Mouse (Mus musculus): ENCODE data around the gene Plce1. TPM values are rescaled to one million over a fixed set of nuclear protein-coding genes. Genes with fewer than 3 reads are reported as not detected.

The Plce1 gene
- total RNA-seq, 2 experiments from 2014 or later: 4.5 to 6.0 TPM

GRCm38 (mm10) chr19:38721808-38722207 lies 240.9 kb downstream of the Plce1 start:
- DNase-seq (ENCODE audit: low spot score): no peak

- DNase-seq (ENCODE audit: low spot score): no peak
Observed at GRCm38 (mm10) chr19:38722982-38723381, 242.1 kb downstream of the Plce1 start.

DNA sequence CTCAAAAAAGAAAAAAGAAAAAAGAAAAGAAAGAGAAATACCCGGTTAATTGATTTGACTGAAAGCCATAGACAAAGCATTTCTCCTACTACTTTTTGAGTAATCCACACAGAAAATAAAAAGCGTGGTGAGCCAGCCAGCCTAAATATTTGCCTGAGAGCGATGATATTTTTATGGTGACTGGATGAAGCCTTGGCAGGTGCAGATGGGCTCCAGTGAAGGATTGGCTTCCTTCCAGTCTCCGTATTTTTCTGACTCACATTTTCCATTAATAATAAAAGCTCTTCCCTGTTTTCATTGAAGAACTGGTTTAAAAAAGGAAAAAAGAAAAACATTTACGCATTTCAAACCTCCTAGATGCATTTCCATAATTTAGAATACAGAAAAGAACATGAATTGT lies 243.1 kb downstream of the Plce1 start:
- peak; percentile 46 for DNase-seq (ENCODE audit: low spot score)

GRCm38 (mm10) chr19:38728842-38729241 lies 247.9 kb downstream of the Plce1 start:
- DNase-seq (ENCODE audit: low spot score): no peak

GRCm38 (mm10) chr19:38729264-38729663 lies 248.4 kb downstream of the Plce1 start:
- DNase-seq (ENCODE audit: low spot score): no peak

GRCm38 (mm10) chr19:38744546-38744945 lies 263.6 kb downstream of the Plce1 start:
- no peak for DNase-seq (ENCODE audit: low spot score)

- DNase-seq (ENCODE audit: low spot score): no peak
Observed at GRCm38 (mm10) chr19:38745810-38746491, 265.0 kb downstream of the Plce1 start.

GRCm38 (mm10) chr19:38746492-38747014 lies 265.6 kb downstream of the Plce1 start:
- DNase-seq (ENCODE audit: low spot score): no peak

DNA sequence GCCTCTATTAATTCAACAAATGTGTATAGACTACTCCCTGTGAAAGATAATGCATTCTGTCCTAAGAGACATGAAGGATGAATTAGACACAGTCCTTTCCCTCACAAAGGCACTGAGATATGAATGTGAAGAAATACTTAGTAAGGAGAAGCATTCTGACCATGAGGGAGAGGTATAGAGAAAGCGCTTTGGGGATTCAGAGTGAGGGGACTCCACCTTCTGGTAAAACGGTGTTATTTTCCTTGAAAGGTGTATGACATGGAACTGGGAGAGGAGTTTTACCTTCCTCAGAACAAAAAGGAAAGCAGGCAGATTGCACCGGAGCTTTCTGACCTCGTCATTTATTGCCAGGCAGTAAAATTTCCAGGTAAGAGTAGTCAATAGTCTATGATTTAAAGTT lies 269.3 kb downstream of the Plce1 start:
- DNase-seq (ENCODE audit: low spot score): no peak

GRCm38 (mm10) chr19:38757161-38757560 lies 276.3 kb downstream of the Plce1 start:
- no peak for DNase-seq (ENCODE audit: low spot score)

DNA sequence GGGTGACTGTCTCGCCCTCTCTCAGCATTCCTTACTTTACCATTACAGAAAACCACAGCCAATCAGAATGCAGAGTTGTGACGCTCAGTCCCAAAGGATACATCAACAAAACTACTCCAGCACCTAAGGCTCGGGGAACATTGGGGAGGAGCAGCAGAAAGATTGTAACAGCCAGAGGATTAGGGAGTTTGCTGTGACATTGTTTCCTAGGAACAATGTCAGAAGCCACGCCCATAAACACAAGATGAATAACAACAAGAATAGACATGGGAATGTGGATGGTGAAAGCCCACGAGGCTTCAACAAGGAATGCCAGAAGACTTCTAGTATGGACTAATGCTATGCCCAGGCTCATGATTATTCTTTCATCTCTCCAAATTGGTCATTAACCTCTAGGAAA lies 277.1 kb downstream of the Plce1 start:
- no peak for DNase-seq (ENCODE audit: low spot score)

DNA sequence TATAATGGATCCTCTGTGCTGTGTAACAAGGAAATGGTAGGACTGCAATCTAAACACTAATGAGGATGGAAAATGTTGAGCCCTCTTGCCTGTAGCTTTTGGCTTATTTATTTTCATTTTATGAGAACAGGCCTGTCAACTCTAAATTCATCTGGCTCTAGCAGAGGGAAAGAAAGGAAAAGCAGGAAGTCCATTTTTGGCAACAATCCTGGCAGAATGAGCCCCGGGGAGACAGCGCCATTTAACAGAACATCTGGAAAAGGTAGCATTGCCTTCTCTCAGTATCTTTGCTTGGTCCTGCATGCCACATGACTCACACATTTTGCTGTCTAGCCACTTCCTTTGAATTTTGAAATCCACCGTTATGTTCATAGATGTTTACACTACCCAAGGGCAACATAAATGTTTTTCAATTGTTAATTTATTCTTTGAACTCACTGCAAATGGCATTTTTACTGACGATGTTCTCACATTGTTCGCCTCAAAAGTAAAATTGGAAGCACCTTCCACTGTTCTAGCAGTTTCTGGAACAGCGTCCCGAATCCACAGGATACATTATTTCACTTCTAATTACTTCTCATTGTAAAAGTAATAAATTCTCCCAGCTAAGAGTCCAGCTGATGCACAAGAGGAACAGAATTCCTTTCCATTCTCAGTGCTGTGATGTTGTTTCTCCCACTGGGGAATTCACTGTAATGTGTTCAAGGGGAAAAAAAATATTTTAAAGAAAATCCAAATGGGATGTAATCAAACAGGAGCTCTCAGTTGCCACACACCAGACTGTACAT lies 278.0 kb downstream of the Plce1 start:
- peak; percentile 42 for DNase-seq (ENCODE audit: low spot score)

DNA sequence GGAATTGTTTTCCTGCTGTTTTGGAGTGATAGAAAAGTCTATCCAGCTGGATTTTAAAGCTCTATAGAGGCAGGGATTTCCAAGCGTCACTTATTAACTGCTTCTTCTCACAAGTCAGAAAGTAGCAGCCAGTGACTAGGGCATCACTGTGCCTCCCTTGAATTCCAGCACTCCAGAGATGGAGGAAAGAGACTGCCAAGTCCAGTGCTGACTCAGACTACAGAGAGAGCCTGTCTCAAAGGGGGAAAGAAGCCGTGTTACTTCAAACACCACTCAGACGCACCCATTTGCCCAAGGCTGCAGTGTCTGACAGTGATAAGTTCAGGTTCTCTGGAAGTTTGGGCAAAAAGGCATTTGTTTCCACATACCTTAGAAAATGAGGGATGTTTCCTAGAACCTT lies 279.5 kb downstream of the Plce1 start:
- DNase-seq (ENCODE audit: low spot score): no peak

- DNase-seq (ENCODE audit: low spot score): no peak
Observed at GRCm38 (mm10) chr19:38766306-38766705, 285.4 kb downstream of the Plce1 start.

GRCm38 (mm10) chr19:38775548-38775947 lies 294.6 kb downstream of the Plce1 start:
- DNase-seq (ENCODE audit: low spot score): peak; percentile 52

- no peak for DNase-seq (ENCODE audit: low spot score)
Observed at GRCm38 (mm10) chr19:38778805-38779204, 297.9 kb downstream of the Plce1 start.

DNA sequence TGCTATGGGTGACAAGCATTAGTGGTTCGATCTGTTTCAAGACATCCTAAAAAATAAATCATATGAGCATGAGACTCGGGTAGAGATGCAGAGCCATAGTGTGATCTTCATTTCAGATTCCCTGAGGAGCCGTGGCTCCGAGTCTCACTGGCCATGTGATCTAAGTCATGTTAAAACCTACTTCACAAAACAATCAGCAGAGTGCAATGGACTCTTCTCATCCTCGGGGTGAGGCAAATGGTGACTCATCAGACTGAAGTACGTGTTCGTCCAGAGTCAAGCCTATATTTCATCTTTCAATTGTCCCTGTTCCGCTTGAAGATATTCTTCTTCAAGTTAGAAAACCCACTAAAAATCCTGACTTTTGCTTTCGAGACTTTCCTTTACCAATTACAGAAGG lies 302.6 kb downstream of the Plce1 start:
- no peak for DNase-seq (ENCODE audit: low spot score)

GRCm38 (mm10) chr19:38787756-38788155 lies 306.8 kb downstream of the Plce1 start:
- no peak for DNase-seq (ENCODE audit: low spot score)

- no peak for DNase-seq (ENCODE audit: low spot score)
Observed at GRCm38 (mm10) chr19:38793563-38794045, 312.7 kb downstream of the Plce1 start.

GRCm38 (mm10) chr19:38796546-38796945 lies 315.6 kb downstream of the Plce1 start:
- DNase-seq (ENCODE audit: low spot score): peak; percentile 47

- DNase-seq (ENCODE audit: low spot score): peak; percentile 21
Observed at GRCm38 (mm10) chr19:38798291-38798690, 317.4 kb downstream of the Plce1 start.

DNA sequence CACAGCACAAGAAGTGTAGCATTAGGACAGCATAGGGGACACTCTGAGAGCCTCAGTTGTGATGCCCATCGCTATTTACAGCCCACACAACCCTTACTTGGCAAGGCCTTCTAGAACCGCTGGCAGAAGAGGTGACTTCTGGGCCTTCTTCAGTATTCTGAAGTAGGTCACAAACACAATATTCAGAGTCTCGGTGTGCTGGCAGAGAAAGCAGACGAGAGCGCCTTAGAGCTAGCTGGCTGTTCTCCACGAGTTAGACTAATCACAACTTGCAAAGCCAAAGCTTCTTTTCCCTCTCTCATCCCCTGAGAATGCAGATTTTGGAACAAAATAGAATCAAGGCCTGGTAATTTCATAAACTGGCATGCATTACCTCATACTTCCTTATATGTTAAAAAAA lies 317.9 kb downstream of the Plce1 start:
- peak; percentile 77 for DNase-seq (ENCODE audit: low spot score)

GRCm38 (mm10) chr19:38818191-38818590 lies 337.3 kb downstream of the Plce1 start:
- DNase-seq (ENCODE audit: low spot score): no peak
